Mouse (Mus musculus) MEL (cell line): ENCODE results near the gene Nubpl. TPM values are rescaled to one million over a fixed set of nuclear protein-coding genes. Genes with fewer than 3 reads are reported as not detected.
A peak's percentile ranks its signal among the peaks of the same experiment; 100 is the strongest.

Source experiments
- DNase-seq: peaks from one replicate; pipeline ENCODE4 v3.0.0; 2011; ENCODE audit warnings: low read depth, low spot score
- H3K27ac ChIP-seq: 2 replicates; pipeline ENCODE4 v1.5.1; 2012; ENCODE audit warnings: low read depth, mild to moderate bottlenecking, control low read depth, low read length, moderate library complexity; ENCODE audit not compliant: control insufficient read depth
- H3K27me3 ChIP-seq, 2 experiments: fragments of 150-350 bp in 1 of 2; sonication (generic) in 1 of 2; 2 replicates each; pipeline ENCODE4 v1.6.1; 2012; ENCODE audit warnings: low read length in 2 of 2, mild to moderate bottlenecking in 2 of 2, improper control_type of control experiment in 1 of 2, moderate library complexity in 1 of 2; ENCODE audit not compliant: insufficient read depth in 2 of 2, control insufficient read depth in 1 of 2
- H3K36me3 ChIP-seq, 2 experiments: 2 replicates each; pipeline ENCODE4 v1.6.1; 2012 to 2014; ENCODE audit warnings: low read length in 2 of 2, improper control_type of control experiment in 1 of 2, inconsistent platforms in 1 of 2, mild to moderate bottlenecking in 1 of 2; ENCODE audit not compliant: insufficient read depth in 2 of 2, control insufficient read depth in 1 of 2
- H3K4me1 ChIP-seq, 2 experiments: fragments of 150-350 bp in 1 of 2; sonication (generic) in 1 of 2; 2 replicates each; pipeline ENCODE4 v1.6.1; 2012; ENCODE audit warnings: low read length in 2 of 2, improper control_type of control experiment in 1 of 2, mild to moderate bottlenecking in 1 of 2; ENCODE audit not compliant: insufficient read depth in 2 of 2, control insufficient read depth in 1 of 2
- H3K4me3 ChIP-seq, 2 experiments: fragments of 150-350 bp in 1 of 2; sonication (generic) in 1 of 2; 2 replicates each; pipeline ENCODE4 v1.5.1; 2012; ENCODE audit warnings: low read depth in 2 of 2, low read length in 2 of 2, mild to moderate bottlenecking in 2 of 2, moderate library complexity in 2 of 2, control low read depth in 1 of 2, improper control_type of control experiment in 1 of 2; ENCODE audit not compliant: control insufficient read depth in 1 of 2, insufficient read depth in 1 of 2
- H3K79me2 ChIP-seq: 2 replicates; pipeline ENCODE4 v1.6.1; 2012; ENCODE audit warnings: mild to moderate bottlenecking, low read length, moderate library complexity; ENCODE audit not compliant: control insufficient read depth, poor library complexity, insufficient read depth
- H3K9ac ChIP-seq: 2 replicates; pipeline ENCODE4 v1.6.1; 2012; ENCODE audit warnings: low read depth, mild to moderate bottlenecking, control low read depth, low read length, moderate library complexity; ENCODE audit not compliant: control insufficient read depth, poor library complexity, severe bottlenecking
- H3K9me3 ChIP-seq: fragments of 150-350 bp; sonication (generic); replicated peaks from 2 replicates; pipeline ENCODE4 v1.6.1; 2012; ENCODE audit warnings: mild to moderate bottlenecking, low read length, improper control_type of control experiment, moderate library complexity; ENCODE audit not compliant: insufficient read depth
- CHD1 ChIP-seq: IDR thresholded peaks from 2 replicates; pipeline ENCODE4 v1.6.1; 2012; ENCODE audit warnings: low read depth, mild to moderate bottlenecking, inconsistent platforms, low read length, improper control_type of control experiment
- CHD2 ChIP-seq: IDR thresholded peaks from 2 replicates; pipeline ENCODE4 v1.6.1; 2011; ENCODE audit warnings: low read length, improper control_type of control experiment
- E2F4 ChIP-seq: IDR thresholded peaks from 2 replicates; pipeline ENCODE4 v1.6.1; 2011; ENCODE audit warnings: low read depth, low read length, improper control_type of control experiment, borderline replicate concordance
- EP300 ChIP-seq, 2 experiments: IDR thresholded peaks; 2 replicates each; pipeline ENCODE4 v1.6.1; 2011; ENCODE audit warnings: improper control_type of control experiment in 2 of 2, low read length in 2 of 2, low read depth in 1 of 2, mild to moderate bottlenecking in 1 of 2
- ETS1 ChIP-seq: IDR thresholded peaks from 2 replicates; pipeline ENCODE4 v1.6.1; 2012; ENCODE audit warnings: low read depth, mild to moderate bottlenecking, inconsistent platforms, low read length, improper control_type of control experiment, moderate library complexity
- GABPA ChIP-seq: IDR thresholded peaks from 2 replicates; pipeline ENCODE4 v1.6.1; 2012; ENCODE audit warnings: low read depth, mild to moderate bottlenecking, inconsistent platforms, low read length, improper control_type of control experiment, moderate library complexity
- GATA1 ChIP-seq: IDR thresholded peaks from 2 replicates; pipeline ENCODE4 v1.6.1; 2011; ENCODE audit warnings: low read depth, low read length, improper control_type of control experiment
- MAX ChIP-seq: IDR thresholded peaks from 2 replicates; pipeline ENCODE4 v1.6.1; 2011; ENCODE audit warnings: low read length, improper control_type of control experiment
- MEF2A ChIP-seq: IDR thresholded peaks from 2 replicates; pipeline ENCODE4 v1.6.1; 2014; ENCODE audit warnings: low read depth, mild to moderate bottlenecking, inconsistent platforms, low read length, improper control_type of control experiment; ENCODE audit not compliant: poor library complexity, insufficient replicate concordance, severe bottlenecking; ENCODE audit errors: extremely low read depth
- MYB ChIP-seq: IDR thresholded peaks from 2 replicates; pipeline ENCODE4 v1.6.1; 2011; ENCODE audit warnings: mild to moderate bottlenecking, low read depth, low read length, improper control_type of control experiment
- NELFE ChIP-seq: IDR thresholded peaks from 2 replicates; pipeline ENCODE4 v1.6.1; 2011; ENCODE audit warnings: low read depth, low read length, improper control_type of control experiment
- RAD21 ChIP-seq: IDR thresholded peaks from 2 replicates; pipeline ENCODE4 v1.6.1; 2011; ENCODE audit warnings: mild to moderate bottlenecking, low read depth, low read length, improper control_type of control experiment
- SIN3A ChIP-seq: IDR thresholded peaks from 2 replicates; pipeline ENCODE4 v1.6.1; 2012; ENCODE audit warnings: low read length, improper control_type of control experiment, inconsistent platforms
- TAL1 ChIP-seq: IDR thresholded peaks from 2 replicates; pipeline ENCODE4 v1.6.1; 2012; ENCODE audit warnings: mild to moderate bottlenecking, inconsistent platforms, low read length, moderate library complexity, mixed read lengths
- TCF12 ChIP-seq: IDR thresholded peaks from 2 replicates; pipeline ENCODE4 v1.6.1; 2014; ENCODE audit warnings: low read depth, mild to moderate bottlenecking, inconsistent platforms, low read length, improper control_type of control experiment, moderate library complexity
- UBTF ChIP-seq: IDR thresholded peaks from 2 replicates; pipeline ENCODE4 v1.6.1; 2012; ENCODE audit warnings: low read depth, mild to moderate bottlenecking, inconsistent platforms, low read length, improper control_type of control experiment, moderate library complexity, borderline replicate concordance; ENCODE audit not compliant: insufficient read depth
- USF1 ChIP-seq: IDR thresholded peaks from 2 replicates; pipeline ENCODE4 v1.6.1; 2014; ENCODE audit warnings: low read depth, mild to moderate bottlenecking, inconsistent platforms, low read length, improper control_type of control experiment, moderate library complexity
- ZKSCAN1 ChIP-seq: IDR thresholded peaks from 2 replicates; pipeline ENCODE4 v1.6.1; 2012; ENCODE audit warnings: low read depth, mild to moderate bottlenecking, inconsistent platforms, low read length, improper control_type of control experiment, moderate library complexity
- ZNF384 ChIP-seq: IDR thresholded peaks from 2 replicates; pipeline ENCODE4 v1.6.1; 2012; ENCODE audit warnings: low read depth, mild to moderate bottlenecking, inconsistent platforms, low read length, improper control_type of control experiment
- polyA plus RNA-seq, 2 experiments: library from polyadenylated mRNA; stranded (reverse) in 1 of 2; unstranded in 1 of 2; fragments of >175 nt in 1 of 2; fragments of >200 nt in 1 of 2; gene quantifications; 2 replicates each; pipeline versions ENCODE4 v1.2.1 to v1.2.4; 2012; ENCODE audit warnings: low replicate concordance in 2 of 2, low read depth in 1 of 2; ENCODE audit not compliant: insufficient read length in 2 of 2, insufficient read depth in 1 of 2, missing spikeins in 1 of 2
- total RNA-seq: library from RNA; depleted of rRNA; stranded (reverse); fragments of 300-350 nt; gene quantifications from 2 replicates; pipeline ENCODE4 v1.2.3, GENCODE M21; 2012

Nubpl gene
- total and polyA plus RNA-seq, 3 experiments, result 4.7 to 5.2 TPM; not detected in 1

DNA sequence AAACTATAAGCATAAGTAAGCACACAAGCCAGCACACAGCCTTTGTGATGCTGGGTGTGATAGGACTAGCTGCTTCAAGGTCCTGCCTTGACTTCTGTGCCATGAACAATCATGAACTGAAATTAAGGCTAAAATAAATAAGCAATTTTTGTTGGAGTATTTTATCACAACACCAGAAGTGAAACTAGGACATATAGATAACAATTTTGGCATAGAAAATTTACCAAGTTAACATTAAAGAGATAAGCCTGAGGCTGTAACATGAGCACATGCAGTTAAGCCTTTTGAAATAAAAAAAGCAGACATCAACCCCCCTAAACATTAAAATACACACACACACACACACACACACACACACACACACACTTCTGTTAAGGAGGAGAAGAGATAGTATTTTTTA, 66.9 kb downstream of the Nubpl start:
- no peak overlapping the region for H3K27ac ChIP-seq
- TF ChIP-seq TAL1 (no peak), ZNF384 (0 out of 2 replicates have a peak, but pooled peaks have one; percentile 22), SIN3A (no peak), GATA1 (peak; percentile 72), MAX (no peak), TCF12 (peak; percentile 60; the same call in 1 of the 2 replicates), UBTF (no peak), EP300 (IDR thresholded peaks at IDR 0.05; ENCODE audit: low read depth in 1 of 2, low read length in 2 of 2) (peak; percentile 56 to 60; a peak in 3 of 4 replicates), ETS1 (peak; percentile 52), RAD21 (no peak)
- DNase-seq, result peak; percentile 29
- peaks cover 0 to 6% of the 10 kb centered on the region in 2 experiments; a peak in 3 of 4 replicates for H3K4me1 ChIP-seq
- H3K9ac ChIP-seq, result no peak overlapping the region
- H3K36me3 ChIP-seq, result peaks cover 0 to 10% of the 10 kb centered on the region in 2 experiments; a peak in 2 of 4 replicates
- no peaks in the 10 kb centered on the region for H3K9me3 ChIP-seq
- H3K4me3 ChIP-seq, result no peak overlapping the region
- no peaks in the 10 kb centered on the region for H3K79me2 ChIP-seq
- no peaks in the 10 kb centered on the region for H3K27me3 ChIP-seq

GRCm38 (mm10) chr12:52186205-52186793, 88.8 kb downstream of the Nubpl start:
- Histone ChIP-seq H3K27ac (no peak overlapping the region), H3K36me3 (no peaks in the 10 kb centered on the region), H3K9me3 (no peaks in the 10 kb centered on the region), H3K4me1 (no peaks in the 10 kb centered on the region), H3K4me3 (no peak overlapping the region), H3K79me2 (no peaks in the 10 kb centered on the region), H3K9ac (no peak overlapping the region), H3K27me3 (no peaks in the 10 kb centered on the region)
- no peak for TF ChIP-seq CHD2
- no peak for TF ChIP-seq E2F4
- TF ChIP-seq ETS1, result no peak
- TF ChIP-seq NELFE, result no peak
- TF ChIP-seq GABPA, result no peak
- TF ChIP-seq USF1, result no peak
- no peak for TF ChIP-seq ZKSCAN1
- no peak for TF ChIP-seq CHD1
- TF ChIP-seq EP300 (IDR thresholded peaks at IDR 0.05; ENCODE audit: low read depth in 1 of 2, low read length in 2 of 2), result no peak
- TF ChIP-seq MYB, result no peak
- TF ChIP-seq MEF2A, result no peak
- no peak for DNase-seq
